Mouse (Mus musculus): ENCODE measurements around the gene Wwox.

Gene Wwox

GRCm38 (mm10) chr8:114890478-114890877 is 451.0 kb downstream of the Wwox start:
- no peak for DNase-seq (ENCODE audit: extremely low read depth, low read depth)

GRCm38 (mm10) chr8:114891252-114891651 is 451.8 kb downstream of the Wwox start:
- DNase-seq (ENCODE audit: extremely low read depth, low read depth), result no peak

- no peak for DNase-seq (ENCODE audit: extremely low read depth, low read depth)
Measured at GRCm38 (mm10) chr8:114897432-114897831, 458.0 kb downstream of the Wwox start.

- no peak for DNase-seq (ENCODE audit: extremely low read depth, low read depth)
Measured at GRCm38 (mm10) chr8:114899157-114899556, 459.7 kb downstream of the Wwox start.

- no peak for DNase-seq (ENCODE audit: extremely low read depth, low read depth)
Measured at GRCm38 (mm10) chr8:114902584-114902983, 463.1 kb downstream of the Wwox start.

DNA sequence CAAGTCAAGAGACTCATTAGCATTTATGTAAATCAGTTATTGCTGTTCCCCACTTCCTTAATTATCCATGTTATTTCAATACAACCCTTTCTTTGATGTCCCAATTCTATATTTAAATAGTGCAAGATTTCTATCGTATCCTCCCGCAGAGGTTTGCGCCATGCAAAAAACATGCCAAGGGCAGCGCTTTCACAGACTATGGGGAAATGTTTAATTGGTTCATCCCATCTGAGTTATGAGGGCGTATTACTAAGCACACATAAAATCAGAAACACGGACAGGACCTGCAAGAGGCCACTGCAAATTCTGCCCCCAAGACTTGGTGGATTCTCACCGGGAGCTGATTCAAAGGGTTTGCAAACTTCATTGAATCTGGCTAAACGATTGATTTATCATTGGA is 468.6 kb downstream of the Wwox start:
- no peak for DNase-seq (ENCODE audit: extremely low read depth, low read depth)

GRCm38 (mm10) chr8:114908589-114908988 is 469.1 kb downstream of the Wwox start:
- no peak for DNase-seq (ENCODE audit: extremely low read depth, low read depth)

DNA sequence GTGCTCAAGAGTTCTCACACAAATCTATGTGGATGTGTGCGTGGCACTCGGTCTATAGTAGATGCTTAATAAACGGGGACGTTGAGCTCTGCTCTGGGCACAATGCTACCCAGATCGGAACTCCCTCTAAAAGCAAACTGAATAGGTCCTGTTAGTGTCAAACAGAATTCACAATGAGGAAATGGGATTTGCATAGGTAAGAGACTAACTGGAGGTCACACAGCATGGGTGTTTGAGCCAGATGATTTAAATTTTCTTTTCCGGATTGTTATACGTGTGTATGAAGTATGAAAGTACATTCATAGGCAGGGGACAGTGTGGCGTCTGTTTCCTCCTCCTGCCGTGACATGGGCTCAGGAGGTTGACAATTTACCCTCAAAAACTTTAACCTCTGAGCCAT is 469.7 kb downstream of the Wwox start:
- DNase-seq (ENCODE audit: extremely low read depth, low read depth), result no peak

GRCm38 (mm10) chr8:114911031-114911580 is 471.7 kb downstream of the Wwox start:
- DNase-seq (ENCODE audit: extremely low read depth, low read depth), result no peak

DNA sequence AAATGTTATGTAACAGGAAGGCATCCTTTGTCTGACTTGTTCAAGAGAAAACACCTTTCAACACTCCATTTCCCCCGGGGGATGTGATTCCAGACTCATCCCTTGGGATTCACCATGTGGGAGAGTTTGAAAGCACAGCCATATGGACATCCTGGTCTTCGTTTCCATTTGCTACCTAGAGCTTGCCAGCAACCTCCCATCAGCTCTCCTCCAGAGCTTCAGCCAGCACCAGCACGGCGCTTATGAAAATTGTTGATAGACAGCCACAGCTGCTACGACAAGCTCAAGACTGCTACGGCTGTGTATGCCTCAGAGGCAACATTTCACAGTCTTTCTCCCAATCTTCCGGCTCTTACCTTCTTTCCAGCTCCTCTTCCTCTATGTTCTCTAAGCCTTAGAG is 484.2 kb downstream of the Wwox start:
- no peak for DNase-seq (ENCODE audit: extremely low read depth, low read depth)

GRCm38 (mm10) chr8:114927412-114927811 is 488.0 kb downstream of the Wwox start:
- DNase-seq (ENCODE audit: extremely low read depth, low read depth), result no peak

DNA sequence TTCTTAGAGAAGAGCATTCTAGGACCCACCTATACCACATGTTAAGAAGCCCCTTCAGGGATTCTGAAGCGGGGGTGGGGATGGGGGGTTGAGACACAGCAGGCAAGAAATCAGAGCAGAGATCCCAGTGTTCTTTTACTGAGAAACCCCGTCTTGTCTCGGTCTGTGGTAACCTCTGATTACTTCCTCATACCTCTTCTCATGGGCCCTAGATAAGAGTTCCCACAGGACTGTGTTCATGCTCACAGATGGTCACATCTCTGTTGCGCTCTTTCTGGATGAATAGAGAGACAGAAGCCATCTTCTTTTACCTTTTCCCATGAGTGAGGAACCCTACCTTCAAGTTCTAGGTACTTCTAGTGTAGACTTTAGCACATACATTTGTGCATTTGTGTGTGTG is 488.5 kb downstream of the Wwox start:
- no peak for DNase-seq (ENCODE audit: extremely low read depth, low read depth)

- no peak for DNase-seq (ENCODE audit: extremely low read depth, low read depth)
Measured at GRCm38 (mm10) chr8:114929597-114929996, 490.1 kb downstream of the Wwox start.

DNA sequence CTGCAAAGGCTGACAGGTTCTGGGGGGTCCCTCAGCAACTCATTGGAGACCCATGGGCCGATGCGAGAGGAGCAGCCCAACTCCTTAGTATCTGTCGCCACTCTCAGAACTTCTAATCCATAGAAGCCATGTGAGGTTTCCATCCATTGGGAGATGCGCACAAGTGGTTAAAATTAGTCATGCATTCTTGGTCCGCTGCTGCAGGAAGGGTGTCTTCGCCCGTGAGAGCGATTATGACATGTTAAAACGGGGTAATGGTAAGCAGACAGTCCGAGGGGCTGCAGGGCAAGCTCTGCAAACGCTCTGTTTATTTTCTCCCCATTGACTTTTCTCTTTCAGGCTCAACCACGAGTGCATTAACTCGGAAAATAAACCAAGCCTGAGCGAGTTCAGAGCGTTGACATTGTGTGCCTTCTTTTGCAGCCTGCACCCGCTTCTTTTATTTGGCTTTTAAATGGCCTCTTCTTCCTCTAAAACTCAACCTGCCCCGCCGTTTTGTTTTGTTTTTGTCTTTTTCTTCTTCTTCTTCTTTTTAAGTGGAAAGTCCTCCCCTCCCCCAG is 492.7 kb downstream of the Wwox start:
- DNase-seq (ENCODE audit: extremely low read depth, low read depth), result no peak

- DNase-seq (ENCODE audit: extremely low read depth, low read depth), result no peak
Measured at GRCm38 (mm10) chr8:114933248-114933647, 493.8 kb downstream of the Wwox start.

- no peak for DNase-seq (ENCODE audit: extremely low read depth, low read depth)
Measured at GRCm38 (mm10) chr8:114936887-114937286, 497.4 kb downstream of the Wwox start.

- DNase-seq (ENCODE audit: extremely low read depth, low read depth), result no peak
Measured at GRCm38 (mm10) chr8:114939338-114939737, 499.9 kb downstream of the Wwox start.

DNA sequence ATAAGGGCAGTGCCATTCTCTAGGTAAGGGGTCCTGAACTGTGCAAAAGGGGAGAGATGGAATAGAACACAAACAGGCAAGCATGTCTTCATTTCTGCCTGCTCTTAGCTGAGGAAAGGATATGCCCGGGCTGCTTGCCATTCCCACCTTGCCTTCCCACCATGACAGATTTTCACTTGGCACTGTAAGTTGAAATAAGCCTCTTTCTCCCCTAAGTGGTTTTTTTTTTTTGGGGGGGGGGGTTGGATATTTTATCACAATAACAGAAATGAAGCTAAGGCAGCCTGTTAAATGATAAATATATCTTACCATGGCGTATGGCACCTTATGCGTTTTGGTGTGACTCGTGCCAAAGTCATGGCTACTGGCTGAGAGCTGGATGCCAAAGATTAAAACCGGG is 501.6 kb downstream of the Wwox start:
- DNase-seq (ENCODE audit: extremely low read depth, low read depth), result no peak

GRCm38 (mm10) chr8:114941644-114942043 is 502.2 kb downstream of the Wwox start:
- DNase-seq (ENCODE audit: extremely low read depth, low read depth), result no peak

- DNase-seq (ENCODE audit: extremely low read depth, low read depth), result no peak
Measured at GRCm38 (mm10) chr8:114947921-114948320, 508.5 kb downstream of the Wwox start.

- no peak for DNase-seq (ENCODE audit: extremely low read depth, low read depth)
Measured at GRCm38 (mm10) chr8:114956377-114957168, 517.1 kb downstream of the Wwox start.

DNA sequence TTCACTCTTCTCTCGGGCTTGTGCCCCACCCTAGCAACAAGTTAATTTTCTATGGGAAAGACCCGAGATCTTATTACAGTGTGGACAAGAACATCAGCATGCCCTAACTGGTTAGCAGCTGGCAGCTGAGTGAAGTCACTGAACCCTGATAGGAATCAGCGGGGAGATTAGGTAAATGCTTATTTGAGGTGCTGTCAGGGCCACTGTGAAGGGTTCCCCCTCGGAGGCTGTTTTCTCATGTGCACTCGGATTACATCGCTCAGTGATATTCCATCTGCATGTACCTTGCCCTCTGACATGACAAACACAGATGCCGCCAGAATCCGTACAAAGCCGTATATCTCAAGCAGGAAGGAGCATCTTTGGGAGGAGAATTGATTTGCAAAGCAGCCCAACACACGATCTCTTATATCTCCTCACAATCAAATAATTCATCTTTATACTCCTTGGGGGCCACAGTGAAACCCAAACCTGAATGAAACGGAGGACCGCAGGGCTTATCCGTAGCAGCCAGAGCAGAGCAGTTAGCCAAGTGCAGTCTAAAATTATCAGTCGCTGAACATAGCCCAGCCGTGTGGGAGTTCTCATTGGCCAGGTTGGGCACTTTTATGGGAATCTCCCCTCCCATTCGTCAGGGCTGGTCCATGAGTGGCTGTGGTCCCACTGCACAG is 519.1 kb downstream of the Wwox start:
- DNase-seq (ENCODE audit: extremely low read depth, low read depth), result no peak
